Mouse (Mus musculus): ENCODE data around the gene Tmigd3. TPM values are rescaled to one million over a fixed set of nuclear protein-coding genes. Genes with fewer than 3 reads are reported as not detected.
"Not testable (repeated sequence)": the region's sequence is repeated elsewhere in the genome, so short reads cannot be mapped to it uniquely, and the experiment has no call there.

Gene Tmigd3
- polyA plus RNA-seq, 1 experiment from 2014 or later = not detected

GRCm38 (mm10) chr3:105904721-105905120 lies 34.0 kb downstream of the Tmigd3 start:
- Histone ChIP-seq H3K4me3 (replicated peaks; ENCODE audit: low read length) (no peak overlapping the region), H3K4me1 (replicated peaks; ENCODE audit: control insufficient read depth, insufficient read depth, low read length) (no peaks in the 10 kb centered on the region), H3K9me3 (ENCODE audit: control insufficient read depth, low read length) (no peaks in the 10 kb centered on the region), H3K27ac (no peak overlapping the region), H3K36me3 (replicated peaks; ENCODE audit: control insufficient read depth, insufficient read depth) (no peaks in the 10 kb centered on the region), H3K9ac (no peak overlapping the region), H3K27me3 (ENCODE audit: control insufficient read depth, insufficient read depth, low read length) (no peaks in the 10 kb centered on the region), H3K4me2 (replicated peaks) (no peak overlapping the region)
- no peak for ATAC-seq (ENCODE audit: low FRiP score)
- 93% methylated on average over 9 of the region's 9 CpGs for WGBS
- no peak for DNase-seq (ENCODE audit: low spot score)

DNA sequence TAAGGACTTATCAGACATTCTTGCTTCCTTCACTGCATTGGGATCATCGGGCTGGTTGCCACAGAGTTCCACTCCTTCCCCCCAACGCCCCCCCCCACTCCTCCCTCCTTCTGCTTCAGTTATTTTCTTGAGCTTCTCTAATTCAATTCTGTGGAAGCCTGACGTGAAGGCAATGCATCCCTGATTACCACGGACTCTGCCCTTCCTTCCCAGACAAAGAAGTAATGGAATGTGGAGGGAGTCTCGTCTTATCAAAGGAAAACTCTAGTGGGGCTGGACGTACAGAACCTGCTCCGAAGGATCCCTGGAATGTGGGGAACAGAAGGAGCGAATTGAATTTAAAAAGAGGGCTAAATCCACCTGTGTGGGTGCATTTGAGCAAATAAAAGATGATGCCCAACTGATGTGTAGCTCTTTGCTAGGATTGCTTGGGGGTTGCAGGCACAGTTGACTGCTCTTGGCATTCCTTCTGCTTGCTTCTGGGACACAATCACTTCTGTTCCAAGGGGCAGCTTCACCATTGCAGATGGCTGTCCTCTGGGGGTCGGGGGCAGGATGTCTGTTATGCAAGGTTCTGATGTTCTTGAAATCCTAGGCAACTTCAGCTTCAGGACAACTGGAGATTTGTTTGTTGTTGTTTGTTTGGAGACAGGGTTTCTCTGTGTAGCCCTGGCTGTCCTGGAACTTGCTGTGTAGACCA lies 37.4 kb downstream of the Tmigd3 start:
- ATAC-seq (ENCODE audit: low FRiP score) = no peak

DNA sequence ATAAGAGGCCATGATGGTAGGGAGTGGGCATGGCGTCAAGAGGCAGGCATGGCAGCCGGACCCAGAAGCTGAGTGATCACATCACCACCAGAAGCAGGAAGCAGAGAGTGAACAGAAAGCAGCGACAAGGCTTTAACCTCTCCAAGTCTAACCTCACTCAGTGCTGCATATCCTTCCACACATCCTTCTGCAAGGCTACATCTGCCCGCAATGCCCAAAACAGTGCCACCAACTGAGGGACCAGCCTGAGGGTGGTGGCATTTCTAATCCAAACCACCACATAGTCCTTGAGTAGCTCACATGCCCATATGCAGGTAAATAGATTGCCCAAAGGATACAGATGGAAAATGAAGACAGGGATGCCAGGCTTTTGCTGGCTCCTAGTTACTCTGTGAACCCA lies 38.3 kb downstream of the Tmigd3 start:
- 93% methylated on average over 4 of the region's 4 CpGs for WGBS
- ATAC-seq (ENCODE audit: low FRiP score) (no peak), DNase-seq (ENCODE audit: low spot score) (no peak)
- Histone ChIP-seq H3K36me3 (replicated peaks; ENCODE audit: control insufficient read depth, insufficient read depth) (no peaks in the 10 kb centered on the region), H3K4me2 (replicated peaks) (no peak overlapping the region), H3K9me3 (ENCODE audit: control insufficient read depth, low read length) (no peaks in the 10 kb centered on the region), H3K9ac (no peak overlapping the region), H3K4me3 (replicated peaks; ENCODE audit: low read length) (no peak overlapping the region), H3K4me1 (replicated peaks; ENCODE audit: control insufficient read depth, insufficient read depth, low read length) (no peaks in the 10 kb centered on the region), H3K27ac (no peak overlapping the region), H3K27me3 (ENCODE audit: control insufficient read depth, insufficient read depth, low read length) (no peaks in the 10 kb centered on the region)

More for the DNA sequence above, 37.4 kb downstream of the Tmigd3 start:
- Histone ChIP-seq H3K27ac (no peak overlapping the region), H3K4me2 (replicated peaks) (no peak overlapping the region), H3K36me3 (replicated peaks; ENCODE audit: control insufficient read depth, insufficient read depth) (no peaks in the 10 kb centered on the region), H3K9ac (no peak overlapping the region), H3K27me3 (ENCODE audit: control insufficient read depth, insufficient read depth, low read length) (no peaks in the 10 kb centered on the region), H3K9me3 (ENCODE audit: control insufficient read depth, low read length) (no peaks in the 10 kb centered on the region), H3K4me1 (replicated peaks; ENCODE audit: control insufficient read depth, insufficient read depth, low read length) (no peaks in the 10 kb centered on the region), H3K4me3 (replicated peaks; ENCODE audit: low read length) (no peak overlapping the region)
- 34% methylated on average over 9 of the region's 9 CpGs for WGBS
- no peak for DNase-seq (ENCODE audit: low spot score)

DNA sequence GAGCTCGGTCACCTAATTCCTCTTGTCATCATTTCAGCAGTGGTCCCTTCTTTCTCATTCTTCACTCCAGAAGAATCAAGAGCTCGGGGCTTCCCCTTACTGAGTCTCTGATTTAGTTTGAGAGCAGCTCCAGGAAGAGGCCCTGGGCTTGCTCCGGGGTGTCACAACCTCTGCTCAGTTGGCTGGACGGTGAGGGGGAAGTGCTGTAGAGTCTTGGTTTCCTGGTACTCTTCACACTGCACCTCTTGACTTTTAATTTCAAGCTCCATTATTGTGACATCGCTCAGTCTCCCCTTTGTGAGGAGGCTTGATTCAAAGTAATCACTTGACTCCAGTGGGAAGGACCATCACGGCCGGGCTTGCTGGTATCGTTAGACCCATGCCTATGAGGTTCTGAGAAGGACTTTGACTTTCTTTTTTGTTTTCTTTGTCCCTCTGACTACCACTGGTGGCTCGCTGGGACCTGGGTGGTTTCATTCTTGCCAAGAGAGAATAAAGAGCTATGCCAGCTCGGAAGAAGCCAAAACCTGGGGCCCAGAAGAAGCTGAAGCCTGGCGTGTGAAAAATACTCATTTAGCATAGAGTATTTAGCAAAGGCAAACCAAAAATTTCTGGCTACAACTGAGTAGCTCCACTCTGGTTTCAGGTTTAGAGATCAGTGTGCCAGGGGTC lies 40.0 kb downstream of the Tmigd3 start:
- H3K27me3 ChIP-seq (ENCODE audit: control insufficient read depth, insufficient read depth, low read length) = no peaks in the 10 kb centered on the region
- no peak overlapping the region for H3K27ac ChIP-seq
- no peak for ATAC-seq (ENCODE audit: low FRiP score)
- H3K9me3 ChIP-seq (ENCODE audit: control insufficient read depth, low read length) = no peaks in the 10 kb centered on the region
- H3K4me2 ChIP-seq (replicated peaks) = no peak overlapping the region
- no peaks in the 10 kb centered on the region for H3K36me3 ChIP-seq (replicated peaks; ENCODE audit: control insufficient read depth, insufficient read depth)
- no peak for DNase-seq (ENCODE audit: low spot score)
- no peak overlapping the region for H3K4me3 ChIP-seq (replicated peaks; ENCODE audit: low read length)
- WGBS = 85% methylated on average over 11 of the region's 11 CpGs
- no peak overlapping the region for H3K9ac ChIP-seq
- no peaks in the 10 kb centered on the region for H3K4me1 ChIP-seq (replicated peaks; ENCODE audit: control insufficient read depth, insufficient read depth, low read length)

DNA sequence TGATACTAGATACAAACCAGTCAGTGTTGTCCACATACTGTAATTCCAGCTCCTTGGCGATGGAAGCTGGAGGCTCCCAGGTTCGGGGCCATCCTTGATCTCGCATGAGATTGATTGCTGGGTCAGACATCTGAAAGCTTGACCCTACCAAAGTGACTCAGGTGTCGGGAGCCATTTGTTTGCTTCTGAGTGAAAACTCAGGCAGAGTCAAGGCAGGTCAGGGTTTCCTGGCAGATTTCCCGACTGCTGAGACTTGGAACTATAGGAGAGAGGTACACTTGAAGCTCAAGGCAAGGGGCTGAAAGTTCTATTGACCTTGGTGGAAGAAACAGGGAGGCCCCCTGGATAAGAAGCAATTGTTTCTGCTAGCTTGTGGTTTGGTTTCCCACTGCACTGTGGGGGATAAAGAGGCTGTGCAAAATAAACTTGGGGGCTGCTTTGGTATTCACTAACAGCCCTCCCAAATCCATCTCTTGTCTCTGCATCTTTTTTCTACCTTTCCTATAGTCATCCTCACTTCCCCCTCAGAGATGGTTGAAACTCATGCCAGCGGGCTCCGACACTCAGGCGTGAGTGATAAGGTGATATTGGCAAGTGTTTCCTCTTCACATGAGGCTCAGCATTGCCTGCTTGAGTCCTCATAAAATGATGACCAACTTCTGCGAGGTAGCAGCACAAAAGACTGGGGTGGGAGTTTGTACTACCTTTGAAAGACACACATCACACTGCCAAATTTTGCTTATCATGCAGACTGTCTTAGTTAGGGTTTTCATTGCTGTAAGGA lies 41.6 kb downstream of the Tmigd3 start:
- Histone ChIP-seq H3K9ac (no peak overlapping the region), H3K27ac (no peak overlapping the region), H3K9me3 (ENCODE audit: control insufficient read depth, low read length) (no peaks in the 10 kb centered on the region), H3K4me3 (replicated peaks; ENCODE audit: low read length) (no peak overlapping the region), H3K4me2 (replicated peaks) (no peak overlapping the region), H3K4me1 (replicated peaks; ENCODE audit: control insufficient read depth, insufficient read depth, low read length) (no peaks in the 10 kb centered on the region), H3K27me3 (ENCODE audit: control insufficient read depth, insufficient read depth, low read length) (no peaks in the 10 kb centered on the region), H3K36me3 (replicated peaks; ENCODE audit: control insufficient read depth, insufficient read depth) (no peaks in the 10 kb centered on the region)
- ATAC-seq (ENCODE audit: low FRiP score) (no peak), DNase-seq (ENCODE audit: low spot score) (no peak)
- 85% methylated on average over 9 of the region's 9 CpGs for WGBS

GRCm38 (mm10) chr3:105913839-105914681 lies 43.4 kb downstream of the Tmigd3 start:
- Histone ChIP-seq H3K4me1 (replicated peaks; ENCODE audit: control insufficient read depth, insufficient read depth, low read length) (no peaks in the 10 kb centered on the region), H3K4me3 (replicated peaks; ENCODE audit: low read length) (no peak overlapping the region), H3K9me3 (ENCODE audit: control insufficient read depth, low read length) (no peaks in the 10 kb centered on the region), H3K27ac (no peak overlapping the region), H3K27me3 (ENCODE audit: control insufficient read depth, insufficient read depth, low read length) (no peaks in the 10 kb centered on the region), H3K9ac (no peak overlapping the region), H3K4me2 (replicated peaks) (no peak overlapping the region), H3K36me3 (replicated peaks; ENCODE audit: control insufficient read depth, insufficient read depth) (no peaks in the 10 kb centered on the region)
- ATAC-seq (ENCODE audit: low FRiP score) (no peak), DNase-seq (ENCODE audit: low spot score) (no peak)
- WGBS = 83% methylated on average over 10 of the region's 10 CpGs

- Histone ChIP-seq H3K36me3 (replicated peaks; ENCODE audit: control insufficient read depth, insufficient read depth) (no peaks in the 10 kb centered on the region), H3K9ac (no peak overlapping the region), H3K27ac (no peak overlapping the region), H3K4me1 (replicated peaks; ENCODE audit: control insufficient read depth, insufficient read depth, low read length) (no peaks in the 10 kb centered on the region), H3K9me3 (ENCODE audit: control insufficient read depth, low read length) (no peaks in the 10 kb centered on the region), H3K27me3 (ENCODE audit: control insufficient read depth, insufficient read depth, low read length) (no peaks in the 10 kb centered on the region), H3K4me3 (replicated peaks; ENCODE audit: low read length) (no peak overlapping the region), H3K4me2 (replicated peaks) (no peak overlapping the region)
- ATAC-seq (ENCODE audit: low FRiP score) (no peak), DNase-seq (ENCODE audit: low spot score) (no peak)
- WGBS = 50% methylated on average over 1 of the region's 1 CpGs
Measured at GRCm38 (mm10) chr3:105915281-105915680, 44.6 kb downstream of the Tmigd3 start.

GRCm38 (mm10) chr3:105916455-105916854 lies 45.8 kb downstream of the Tmigd3 start:
- H3K4me3 ChIP-seq (replicated peaks; ENCODE audit: low read length); H3K4me2 ChIP-seq (replicated peaks); H3K9me3 ChIP-seq (ENCODE audit: control insufficient read depth, low read length); DNase-seq (ENCODE audit: low spot score); H3K27me3 ChIP-seq (ENCODE audit: control insufficient read depth, insufficient read depth, low read length); H3K9ac ChIP-seq; ATAC-seq (ENCODE audit: low FRiP score); H3K4me1 ChIP-seq (replicated peaks; ENCODE audit: control insufficient read depth, insufficient read depth, low read length); H3K27ac ChIP-seq; H3K36me3 ChIP-seq (replicated peaks; ENCODE audit: control insufficient read depth, insufficient read depth): not testable (repeated sequence)

All from hindbrain, embryonic 14.5 days (tissue).